Mouse (Mus musculus) kidney, postnatal 14 days (tissue): ENCODE results near the gene Pdgfc.
"Not testable (repeated sequence)": the region's sequence is repeated elsewhere in the genome, so short reads cannot be mapped to it uniquely, and the experiment has no call there.

ENCODE experiments used
- DNase-seq: peaks from one replicate; pipeline ENCODE4 v3.0.0; 2022; ENCODE audit warnings: mixed read lengths

Gene Pdgfc

DNA sequence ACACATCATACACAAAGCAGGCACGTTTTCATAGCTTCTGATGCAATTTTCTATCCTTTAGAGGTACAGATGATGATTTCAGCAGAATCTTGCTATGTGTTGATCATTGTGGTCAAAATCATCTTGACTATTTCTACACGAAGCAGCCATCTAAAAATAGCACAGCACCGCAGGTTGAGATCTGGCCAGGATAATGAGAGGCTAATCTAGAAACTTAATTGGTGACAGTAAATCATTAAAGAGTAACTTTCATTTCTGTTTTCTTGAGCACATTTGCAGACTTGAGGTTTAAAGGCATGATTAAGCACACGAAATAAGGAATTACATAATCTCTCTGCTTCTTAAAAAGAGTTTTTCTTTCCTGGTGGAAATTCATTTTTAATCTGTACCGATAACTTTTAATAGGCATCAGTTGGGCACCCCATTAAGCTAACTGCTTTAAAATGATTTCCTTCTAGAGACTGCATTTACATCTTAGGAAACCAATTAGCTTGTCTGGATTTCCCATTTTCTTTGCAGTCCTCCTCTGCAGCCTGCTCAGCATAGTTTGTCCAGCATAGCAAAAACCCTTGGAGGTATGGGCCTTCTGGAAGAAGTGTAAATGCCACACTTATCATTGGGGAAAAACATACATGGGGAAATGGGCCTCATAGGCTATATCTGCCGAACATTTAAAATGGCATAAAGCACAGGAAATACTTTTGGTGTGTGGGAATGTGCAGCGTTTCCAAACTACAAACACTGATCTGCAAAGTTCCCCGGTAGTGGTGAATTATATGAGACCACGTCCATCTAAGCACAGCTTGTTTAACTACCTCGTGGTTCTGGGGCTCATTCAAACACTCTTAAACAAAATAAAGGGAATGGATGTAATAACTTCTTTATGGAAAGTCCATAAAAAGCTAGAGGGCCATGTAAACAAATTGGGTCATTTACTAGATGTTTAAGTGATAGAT is 10.7 kb downstream of the Pdgfc start:
- DNase-seq, result no peak

- DNase-seq, result no peak
These were observed 15.3 kb downstream of the Pdgfc start for GRCm38 (mm10) chr3:81051522-81051921.

DNA sequence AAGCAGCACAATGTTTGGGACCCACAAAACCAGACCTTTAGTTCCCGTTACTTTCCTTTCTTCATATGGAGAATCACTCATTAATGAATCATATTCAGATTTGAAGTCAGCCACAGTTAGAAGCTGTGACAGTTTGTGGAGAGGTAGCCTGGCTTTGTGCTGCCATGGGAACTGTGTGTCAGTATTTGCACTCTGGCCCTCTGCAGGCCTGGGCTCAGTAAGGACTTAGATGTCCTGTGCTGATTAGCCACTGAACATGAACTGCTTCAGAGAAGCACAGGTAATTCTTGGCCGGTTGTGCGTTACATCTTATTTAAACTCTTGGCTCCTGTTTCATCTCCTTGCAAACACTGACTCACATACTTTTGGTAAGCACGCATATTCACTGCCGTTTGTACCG is 16.2 kb downstream of the Pdgfc start:
- peak; percentile 12 for DNase-seq

DNA sequence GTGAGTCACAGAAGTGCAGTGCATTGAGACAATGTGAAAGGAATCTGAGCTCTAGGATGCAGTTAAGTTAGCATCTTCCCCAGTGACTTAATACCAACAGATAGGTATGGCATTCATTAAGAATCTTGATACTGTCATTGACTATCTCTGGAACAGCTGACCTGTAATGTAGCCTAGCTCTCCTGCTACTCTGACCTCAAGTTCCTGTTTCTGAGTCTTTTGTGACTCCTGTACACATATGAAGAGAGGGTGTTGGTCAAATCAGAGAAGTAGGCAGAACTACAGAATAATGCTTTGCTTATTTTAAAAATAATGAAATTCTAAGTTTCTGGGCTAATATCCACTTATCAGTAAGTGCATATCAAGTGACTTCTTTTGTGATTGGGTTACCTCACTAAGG is 17.9 kb downstream of the Pdgfc start:
- no peak for DNase-seq

DNA sequence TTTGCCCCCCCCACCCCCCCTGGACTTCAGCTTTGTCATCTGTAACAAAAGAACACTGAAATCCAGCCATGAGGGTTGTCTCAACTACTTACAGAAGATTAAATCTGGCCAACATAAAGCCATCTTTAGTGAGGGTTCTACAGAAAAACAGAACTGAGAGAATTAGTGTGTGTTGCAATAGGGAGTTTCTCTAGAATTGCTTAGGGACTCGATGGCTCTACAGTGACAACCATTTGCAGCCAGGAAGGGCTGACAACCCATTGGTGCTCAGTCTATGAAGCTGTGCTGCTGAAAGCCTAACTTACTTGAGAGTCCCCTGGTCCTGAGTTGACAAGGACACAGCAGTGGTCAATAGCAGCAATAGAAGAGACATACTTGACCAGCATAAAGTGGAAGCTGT is 21.5 kb downstream of the Pdgfc start:
- no peak for DNase-seq

DNA sequence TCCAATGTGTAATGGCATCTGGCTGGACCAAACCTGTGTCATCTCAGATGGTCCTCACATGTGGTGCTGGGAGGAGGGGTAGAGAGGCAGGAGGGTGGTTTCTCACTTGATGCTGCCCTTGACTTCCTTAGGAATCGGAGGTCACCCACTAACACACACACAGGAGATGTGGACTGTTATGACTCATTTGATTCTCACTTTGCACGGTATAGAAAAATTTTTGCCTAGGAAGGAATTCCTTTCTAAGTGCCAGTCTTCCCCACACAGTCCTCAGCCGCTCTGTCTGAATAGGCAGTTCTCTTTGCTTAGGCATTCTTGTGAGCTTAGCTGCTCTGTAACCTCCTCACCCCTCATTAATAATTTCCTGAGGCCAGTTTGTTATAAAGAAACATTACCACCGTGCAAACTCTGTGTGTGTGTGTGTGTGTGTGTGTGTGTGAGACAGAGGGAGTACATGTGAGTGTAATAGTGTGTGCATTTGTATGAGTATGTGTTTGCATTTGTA is 22.4 kb downstream of the Pdgfc start:
- DNase-seq, result peak; percentile 48

- no peak for DNase-seq
These were observed 32.3 kb downstream of the Pdgfc start for GRCm38 (mm10) chr3:81068550-81068949.

DNA sequence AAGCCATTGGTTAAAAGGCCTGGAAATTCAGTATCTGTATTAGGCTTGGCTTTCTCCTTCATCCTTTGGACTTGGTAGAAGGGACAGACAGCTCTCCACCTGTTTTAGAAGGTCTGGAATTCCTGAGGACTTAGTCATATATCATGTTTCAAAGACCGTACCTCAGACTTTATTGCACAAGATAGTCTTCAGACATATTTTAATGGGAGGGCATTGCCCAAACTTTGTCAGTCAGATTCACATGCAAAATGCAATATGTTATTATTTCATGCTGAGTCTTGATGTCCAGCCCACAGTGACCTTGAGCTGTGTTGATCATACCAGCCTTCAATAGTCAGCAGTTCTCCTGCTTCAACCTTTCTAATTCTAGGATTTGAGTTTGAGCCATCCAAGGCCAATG is 64.9 kb downstream of the Pdgfc start:
- no peak for DNase-seq

GRCm38 (mm10) chr3:81102158-81102876 is 66.1 kb downstream of the Pdgfc start:
- peak; percentile 12 for DNase-seq

- DNase-seq, result peak; percentile 22
These were observed 66.7 kb downstream of the Pdgfc start for GRCm38 (mm10) chr3:81102877-81103420.

DNA sequence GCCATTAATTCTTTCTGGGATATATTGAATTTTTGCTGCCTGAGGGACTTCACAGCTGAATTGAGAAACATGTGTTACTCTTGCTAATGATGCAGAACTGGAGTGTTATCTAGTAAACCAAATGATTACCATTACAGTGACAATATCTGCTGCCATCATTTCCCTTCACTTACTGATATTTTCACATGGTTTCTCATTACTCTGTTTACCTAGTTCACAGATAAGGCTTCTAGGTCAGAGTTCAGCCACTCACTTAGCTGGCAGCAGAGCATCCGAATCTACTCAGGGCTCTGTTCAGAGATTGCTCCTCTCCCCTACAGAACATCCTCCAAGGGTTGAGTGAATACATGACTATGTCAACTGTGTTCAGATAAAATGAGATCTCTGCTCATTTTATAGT is 71.3 kb downstream of the Pdgfc start:
- no peak for DNase-seq

DNA sequence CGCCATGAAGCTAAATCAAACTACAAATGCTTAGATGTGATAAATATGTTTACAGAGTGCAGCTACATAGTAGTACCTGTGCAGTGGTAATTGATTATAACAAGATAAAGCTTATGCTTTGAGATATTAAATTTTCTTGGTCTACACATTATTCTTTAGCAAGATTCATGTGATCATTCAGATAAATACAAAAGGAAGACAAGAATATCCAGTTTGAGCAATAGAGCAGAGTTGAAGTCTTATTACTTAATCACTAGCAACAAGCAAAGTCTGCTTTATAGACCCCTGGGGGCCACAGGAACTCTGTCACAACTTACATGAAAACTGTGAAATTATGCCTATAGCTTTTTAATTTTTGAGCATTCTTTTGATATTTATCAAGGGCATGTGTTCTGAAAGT is 74.8 kb downstream of the Pdgfc start:
- DNase-seq, result no peak

GRCm38 (mm10) chr3:81112892-81113291 is 76.7 kb downstream of the Pdgfc start:
- DNase-seq, result no peak

DNA sequence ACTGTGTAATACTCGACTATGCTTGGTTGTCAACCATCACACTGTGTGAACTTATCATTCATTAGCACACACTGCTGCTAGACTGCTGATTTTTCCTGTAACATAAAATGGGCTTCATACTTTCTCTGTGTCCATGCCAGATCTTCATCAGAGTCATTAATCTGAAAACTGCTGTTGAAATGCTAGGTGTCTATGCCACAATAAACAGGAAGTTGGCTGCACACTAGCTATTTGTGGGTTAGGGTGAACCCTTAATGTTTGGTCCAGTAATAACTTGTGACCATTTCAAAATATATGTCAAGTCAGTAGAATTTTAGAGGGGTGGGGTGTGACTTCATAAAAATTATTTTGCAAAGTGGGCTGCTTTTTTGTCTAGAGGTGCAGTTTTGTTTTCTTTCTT is 84.4 kb downstream of the Pdgfc start:
- DNase-seq, result no peak

DNA sequence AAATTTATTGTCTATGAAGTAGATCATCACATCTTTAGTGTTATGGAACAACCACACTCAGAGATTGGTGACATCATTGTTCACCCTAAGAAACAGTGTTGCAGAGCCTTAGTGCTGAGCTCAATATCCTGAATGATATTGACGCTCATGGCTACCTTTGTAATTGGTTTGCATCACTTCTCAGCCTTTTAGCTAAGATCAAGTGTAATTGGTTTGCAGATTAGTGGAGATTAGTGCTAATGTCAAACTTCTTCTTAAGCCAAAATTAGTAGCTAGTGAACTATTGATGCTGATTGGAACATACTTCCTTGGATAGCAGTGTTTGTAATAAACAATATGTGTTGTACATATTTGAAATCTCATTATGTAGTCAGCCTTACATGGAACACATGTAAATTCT is 85.5 kb downstream of the Pdgfc start:
- DNase-seq, result no peak

DNA sequence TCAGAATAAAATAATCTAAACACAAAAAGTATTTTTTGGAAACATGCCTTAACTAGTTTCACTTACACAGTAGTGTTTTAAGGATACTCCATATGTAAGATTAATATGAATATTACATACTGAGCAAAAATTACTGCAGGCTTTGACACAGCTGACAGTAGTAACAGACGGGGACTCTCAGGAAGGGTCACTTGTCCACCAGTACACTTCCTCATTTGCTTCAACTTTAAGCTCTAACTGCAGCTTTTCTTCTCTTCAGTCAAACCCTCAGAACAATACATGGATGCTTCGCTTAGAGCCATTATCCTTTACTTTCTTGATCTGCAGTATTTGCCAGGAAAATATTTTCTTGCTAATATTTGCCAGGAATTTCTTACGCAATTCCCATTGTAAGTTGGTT is 87.2 kb downstream of the Pdgfc start:
- no peak for DNase-seq

DNA sequence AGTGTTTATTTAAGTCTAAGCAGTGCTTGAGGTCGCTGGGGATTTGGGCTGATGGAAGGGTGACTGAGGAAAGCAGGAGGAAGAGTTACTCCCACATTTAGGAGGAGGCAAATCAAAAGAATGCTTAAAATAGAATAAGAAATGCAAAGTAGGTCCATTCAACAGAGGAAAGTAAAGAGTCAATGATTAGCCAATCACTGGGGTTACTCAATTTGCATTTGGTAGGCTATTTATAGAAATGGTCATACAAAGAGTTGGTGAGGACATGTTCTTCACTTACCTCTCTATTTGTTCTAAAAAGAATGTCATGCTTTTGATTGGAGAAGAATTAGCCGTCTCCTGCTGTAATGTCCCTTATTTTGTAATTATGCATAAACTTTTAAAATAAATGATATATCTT is 90.8 kb downstream of the Pdgfc start:
- DNase-seq, result no peak

DNA sequence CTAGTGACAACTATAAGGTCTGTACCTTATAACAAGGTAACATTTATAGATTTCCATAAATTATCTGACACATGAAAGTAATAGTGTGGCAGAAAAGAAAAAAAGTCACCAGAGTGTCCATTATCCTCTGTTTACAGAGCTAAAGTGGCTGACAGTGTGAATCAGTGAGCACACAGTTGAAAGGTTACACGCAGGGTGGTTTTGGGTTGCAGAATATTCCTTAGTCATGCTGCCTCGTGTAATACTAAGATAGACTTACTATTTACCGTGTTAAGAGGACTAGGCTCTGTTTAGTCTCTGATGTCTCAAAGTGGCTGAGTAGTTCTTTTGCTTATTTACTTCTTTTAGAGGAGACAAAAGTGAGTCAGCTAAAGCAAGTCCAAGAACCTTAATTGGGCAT is 100.8 kb downstream of the Pdgfc start:
- no peak for DNase-seq

- DNase-seq, result not testable (repeated sequence)
These were observed 101.8 kb downstream of the Pdgfc start for GRCm38 (mm10) chr3:81138030-81138429.

GRCm38 (mm10) chr3:81143730-81144129 is 107.5 kb downstream of the Pdgfc start:
- DNase-seq, result no peak

DNA sequence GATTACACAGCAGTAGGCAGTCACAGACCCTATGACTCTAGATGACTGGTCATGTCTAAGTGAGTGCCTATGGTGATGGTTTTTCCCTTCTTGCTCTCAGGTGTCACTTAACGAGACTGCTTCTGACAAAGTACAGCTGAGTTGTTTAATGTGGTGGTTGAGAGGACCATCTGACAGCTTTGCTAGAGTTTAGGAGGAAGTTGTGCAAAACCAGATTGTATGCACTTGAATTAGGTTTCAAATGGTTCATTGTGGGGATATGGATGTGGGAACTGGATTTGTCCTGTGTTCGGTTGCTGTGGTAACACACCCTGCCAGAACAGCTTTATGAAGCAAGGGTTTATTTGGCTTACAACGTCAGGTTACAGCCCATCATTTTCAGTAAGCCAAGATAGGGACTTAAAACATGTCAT is 112.9 kb downstream of the Pdgfc start:
- DNase-seq, result no peak

DNA sequence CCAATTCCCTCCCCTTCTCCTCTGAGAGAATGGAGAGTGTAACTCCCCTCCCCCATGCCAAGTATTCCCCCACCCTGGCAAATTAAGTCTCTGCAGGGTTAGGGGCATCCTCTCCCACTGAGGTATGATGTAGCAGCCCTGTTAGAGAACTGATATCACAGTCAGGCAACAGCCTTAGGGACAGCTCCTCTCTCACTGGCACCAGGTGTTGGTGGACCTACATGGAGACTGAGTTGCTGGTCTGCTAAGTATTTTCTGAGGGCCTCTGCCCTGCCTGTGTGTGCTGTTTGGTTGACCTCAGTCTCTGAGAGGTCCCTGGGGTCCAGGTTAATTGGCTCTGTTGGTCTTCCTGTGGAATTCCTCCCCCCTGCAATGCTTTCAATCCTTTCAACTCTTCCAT is 114.0 kb downstream of the Pdgfc start:
- DNase-seq, result no peak

GRCm38 (mm10) chr3:81154420-81154819 is 118.2 kb downstream of the Pdgfc start:
- DNase-seq, result no peak
